Mouse (Mus musculus) embryonic stem cell, embryonic (primary cell): ENCODE results near the gene Arid1a.

Experiments
- CTCF ChIA-PET, 4 experiments: fragments of 300-600 bp in 2 of 4; fragments of 350-600 bp in 2 of 4; sonication (Branson Sonifier 250); formaldehyde crosslinking; loops; one replicate each; lab custom pipeline; 2022; ENCODE audit warnings: inconsistent platforms in 2 of 4; lab: Charles Lee
- POLR2A ChIA-PET, 4 experiments: fragments of 300-600 bp in 2 of 4; fragments of 350-600 bp in 2 of 4; sonication (Branson Sonifier 250); formaldehyde crosslinking; loops; one replicate each; lab custom pipeline; 2022; ENCODE audit warnings: antibody characterized with exemption in 4 of 4, inconsistent platforms in 1 of 4; lab: Charles Lee

The Arid1a gene

GRCm38 (mm10) chr4:133656294-133656693, 100.3 kb downstream of the Arid1a start:
- ChIA-PET POLR2A (interaction anchor here (0.5 to 9.0 kb wide), 52 partner anchors 8 to 244 kb away, joined by 3 to 171 read pairs (median 3); partner anchors contain the start of genes Pigv (in 2 of the 4) and Gpatch3 (in 1 of the 4)), CTCF (interaction anchor here (0.5 to 2.5 kb wide), 26 partner anchors 11 to 539 kb away, joined by 3 to 11 read pairs (median 4); partner anchors contain the start of genes Pigv (in 2 of the 4), Gpatch3 (in 1 of the 4) and Gpn2 (in 1 of the 4))

- POLR2A ChIA-PET: interaction anchor here in 2 of 4 experiments (0.6 to 1.2 kb wide), 2 partner anchors 40 to 179 kb away, joined by 3 read pairs; no protein-coding TSS in a partner anchor
- CTCF ChIA-PET: interaction anchor here in 3 of 4 experiments (0.5 to 1.6 kb wide), 3 partner anchors 31 to 823 kb away, joined by 3 to 12 read pairs (median 4); no protein-coding TSS in a partner anchor
Observed at GRCm38 (mm10) chr4:133654070-133654469, 102.5 kb downstream of the Arid1a start.

DNA sequence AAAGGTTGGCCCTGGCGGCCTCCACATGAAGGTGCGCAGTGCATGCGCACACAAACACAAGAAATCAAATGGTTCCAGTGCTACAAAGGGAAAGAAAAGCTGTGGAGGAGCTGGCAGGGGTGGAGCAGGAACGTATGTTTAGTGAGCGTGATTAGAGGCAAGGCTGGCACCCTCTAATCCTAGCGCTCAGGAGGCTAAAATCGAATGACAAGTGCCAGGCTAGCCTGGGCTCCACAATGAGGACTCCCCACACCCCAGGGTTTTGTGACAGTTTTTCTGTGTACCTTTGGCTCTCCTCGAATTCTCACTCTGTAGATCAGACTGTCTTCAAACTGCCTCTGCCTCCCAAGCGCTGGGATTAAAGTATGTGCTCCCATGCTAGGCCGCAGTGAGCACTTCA, 103.8 kb downstream of the Arid1a start:
- ChIA-PET POLR2A (interaction anchor here in 3 of 4 experiments (0.7 kb wide), 3 partner anchors 8 to 245 kb away, joined by 3 read pairs; no protein-coding TSS in a partner anchor), CTCF (interaction anchor here in 2 of 4 experiments (0.6 to 0.7 kb wide), 3 partner anchors 19 to 1889 kb away, joined by 3 to 5 read pairs (median 4); no protein-coding TSS in a partner anchor)

DNA sequence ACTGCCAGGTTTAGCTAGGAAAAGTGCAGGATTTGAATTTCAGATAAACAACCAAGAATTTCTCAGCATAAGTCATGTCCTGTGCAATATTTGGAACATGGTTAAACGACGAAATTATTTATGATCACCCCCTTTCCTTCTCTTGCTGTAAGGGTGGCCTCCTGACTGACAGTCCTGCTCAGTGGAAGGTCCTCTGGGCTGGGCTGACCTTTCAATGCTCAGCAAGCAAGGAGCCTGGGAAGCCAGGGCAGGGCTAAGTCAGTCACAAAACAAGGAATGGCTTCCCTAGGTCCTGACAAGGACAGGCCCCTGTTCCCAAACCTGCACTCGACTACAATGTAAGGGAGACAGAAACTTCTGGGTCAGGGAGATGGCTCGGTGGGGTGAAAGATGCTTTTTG, 104.6 kb downstream of the Arid1a start:
- ChIA-PET POLR2A (interaction anchor here (0.6 to 2.2 kb wide), 13 partner anchors 8 to 179 kb away, joined by 3 to 7 read pairs (median 4); no protein-coding TSS in a partner anchor), CTCF (interaction anchor here (0.6 to 3.1 kb wide), 13 partner anchors 8 to 186 kb away, joined by 3 to 10 read pairs (median 4); no protein-coding TSS in a partner anchor)

DNA sequence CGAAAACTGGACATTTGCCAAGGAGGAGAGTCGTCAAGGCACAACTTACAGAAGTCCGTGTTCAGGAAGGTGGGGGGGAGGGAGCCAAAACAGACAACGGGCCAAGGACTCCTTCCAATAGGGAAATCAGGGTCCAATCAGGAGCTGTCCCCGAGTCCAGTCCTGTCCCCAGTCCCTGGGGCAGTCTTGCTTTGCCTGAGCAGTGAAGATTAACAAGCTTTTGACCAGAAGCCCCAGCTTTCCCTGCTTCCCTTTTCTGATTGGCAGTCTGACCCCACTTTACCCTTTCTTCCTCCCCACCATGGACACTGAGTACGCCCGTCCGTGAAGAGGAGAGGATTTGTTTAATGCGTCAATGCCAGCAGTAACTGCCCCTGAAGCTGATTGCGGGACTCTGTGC, 105.1 kb downstream of the Arid1a start:
- CTCF ChIA-PET: interaction anchor here (0.6 to 3.1 kb wide), 22 partner anchors 9 to 187 kb away, joined by 3 to 14 read pairs (median 4); no protein-coding TSS in a partner anchor
- POLR2A ChIA-PET: interaction anchor here (0.6 to 2.2 kb wide), 18 partner anchors 9 to 179 kb away, joined by 3 to 7 read pairs (median 4); no protein-coding TSS in a partner anchor

- POLR2A ChIA-PET: interaction anchor here in 3 of 4 experiments (0.5 to 2.4 kb wide), 27 partner anchors 10 to 302 kb away, joined by 3 to 8 read pairs (median 4); no protein-coding TSS in a partner anchor
- CTCF ChIA-PET: interaction anchor here (0.6 to 3.1 kb wide), 79 partner anchors 10 to 1638 kb away, joined by 3 to 19 read pairs (median 5); partner anchors contain the start of genes Pigv (in 2 of the 4), Gpatch3 (in 1 of the 4), Nudc (in 1 of the 4) and Sfn (in 1 of the 4)
Observed at GRCm38 (mm10) chr4:133649989-133650699, 106.4 kb downstream of the Arid1a start, which contains the start of gene Zdhhc18. Gene Zdhhc18 (minus strand): TSS chr4:133650154.

- ChIA-PET CTCF (interaction anchor here (0.6 to 3.1 kb wide), 63 partner anchors 10 to 261 kb away, joined by 3 to 19 read pairs (median 5); partner anchors contain the start of genes Pigv (in 2 of the 4), Gpatch3 (in 1 of the 4), Nudc (in 1 of the 4) and Sfn (in 1 of the 4)), POLR2A (interaction anchor here in 3 of 4 experiments (0.5 to 2.4 kb wide), 22 partner anchors 10 to 302 kb away, joined by 3 to 8 read pairs (median 4); no protein-coding TSS in a partner anchor)
Observed at GRCm38 (mm10) chr4:133649464-133649863, 107.1 kb downstream of the Arid1a start.

DNA sequence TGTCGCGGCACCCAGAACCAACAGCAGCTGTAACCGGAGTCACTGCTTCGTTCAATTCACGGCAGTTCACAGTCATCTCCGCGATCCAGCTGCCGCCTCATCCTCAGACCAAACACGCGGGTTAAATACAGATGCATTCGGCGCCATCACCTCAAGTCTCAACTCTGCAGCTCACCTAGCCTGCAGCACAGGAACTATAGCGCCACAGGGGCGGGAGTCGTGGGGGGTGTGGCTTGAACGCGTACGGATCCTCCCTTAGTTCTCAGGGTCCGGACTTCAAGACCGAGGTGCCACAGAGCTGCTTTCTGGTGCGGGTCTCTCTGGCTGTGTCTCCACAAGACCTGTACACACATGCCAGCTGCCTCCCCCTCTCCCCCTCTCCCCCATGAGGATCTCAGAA, 110.9 kb downstream of the Arid1a start:
- CTCF ChIA-PET: interaction anchor here in 3 of 4 experiments (0.6 to 2.0 kb wide), 23 partner anchors 10 to 193 kb away, joined by 3 to 7 read pairs (median 4); partner anchors contain the start of genes Sfn (in 2 of the 3) and Pigv (in 1 of the 3)
- POLR2A ChIA-PET: interaction anchor here (0.6 to 3.7 kb wide), 24 partner anchors 11 to 254 kb away, joined by 3 to 21 read pairs (median 4); partner anchors contain the start of genes Arid1a (in 1 of the 4), Gpatch3 (in 1 of the 4), Pigv (in 1 of the 4) and Tent5b (in 1 of the 4)

GRCm38 (mm10) chr4:133645195-133645594, 111.4 kb downstream of the Arid1a start:
- POLR2A ChIA-PET: interaction anchor here (0.6 to 3.7 kb wide), 24 partner anchors 11 to 286 kb away, joined by 3 to 21 read pairs (median 3); partner anchors contain the start of genes Arid1a (in 1 of the 4), Pigv (in 1 of the 4) and Tent5b (in 1 of the 4)
- CTCF ChIA-PET: interaction anchor here in 3 of 4 experiments (0.6 to 2.0 kb wide), 24 partner anchors 10 to 193 kb away, joined by 3 to 7 read pairs (median 4); partner anchors contain the start of genes Sfn (in 2 of the 3) and Pigv (in 1 of the 3)

DNA sequence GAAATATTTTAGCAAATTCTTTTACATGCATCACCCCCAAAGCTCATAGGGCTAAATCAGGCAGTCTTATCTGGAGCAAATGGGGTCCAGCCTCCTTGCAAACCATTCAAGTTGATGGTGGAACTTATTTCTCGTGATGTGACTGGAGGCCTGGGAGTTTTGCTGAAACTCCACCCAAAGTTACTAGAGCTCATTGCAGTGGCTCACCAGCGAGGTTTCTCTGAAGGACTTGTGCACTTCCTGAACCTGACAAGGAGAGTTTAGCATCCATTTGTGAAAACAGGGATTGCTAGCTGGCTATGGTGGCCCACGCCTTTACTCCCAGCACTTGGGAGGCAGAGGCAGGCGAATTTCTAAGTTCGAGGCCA, 122.5 kb downstream of the Arid1a start:
- ChIA-PET CTCF (interaction anchor here in 3 of 4 experiments (0.6 to 1.9 kb wide), 23 partner anchors 9 to 230 kb away, joined by 3 to 13 read pairs (median 4); partner anchors contain the start of gene Zdhhc18 (in 3 of the 3)), POLR2A (interaction anchor here in 3 of 4 experiments (0.6 to 3.4 kb wide), 59 partner anchors 8 to 553 kb away, joined by 3 to 36 read pairs (median 4); partner anchors contain the start of genes Zdhhc18 (in 2 of the 3), Cep85 (in 1 of the 3), Gpatch3 (in 1 of the 3) and Gpn2 (in 1 of the 3))

DNA sequence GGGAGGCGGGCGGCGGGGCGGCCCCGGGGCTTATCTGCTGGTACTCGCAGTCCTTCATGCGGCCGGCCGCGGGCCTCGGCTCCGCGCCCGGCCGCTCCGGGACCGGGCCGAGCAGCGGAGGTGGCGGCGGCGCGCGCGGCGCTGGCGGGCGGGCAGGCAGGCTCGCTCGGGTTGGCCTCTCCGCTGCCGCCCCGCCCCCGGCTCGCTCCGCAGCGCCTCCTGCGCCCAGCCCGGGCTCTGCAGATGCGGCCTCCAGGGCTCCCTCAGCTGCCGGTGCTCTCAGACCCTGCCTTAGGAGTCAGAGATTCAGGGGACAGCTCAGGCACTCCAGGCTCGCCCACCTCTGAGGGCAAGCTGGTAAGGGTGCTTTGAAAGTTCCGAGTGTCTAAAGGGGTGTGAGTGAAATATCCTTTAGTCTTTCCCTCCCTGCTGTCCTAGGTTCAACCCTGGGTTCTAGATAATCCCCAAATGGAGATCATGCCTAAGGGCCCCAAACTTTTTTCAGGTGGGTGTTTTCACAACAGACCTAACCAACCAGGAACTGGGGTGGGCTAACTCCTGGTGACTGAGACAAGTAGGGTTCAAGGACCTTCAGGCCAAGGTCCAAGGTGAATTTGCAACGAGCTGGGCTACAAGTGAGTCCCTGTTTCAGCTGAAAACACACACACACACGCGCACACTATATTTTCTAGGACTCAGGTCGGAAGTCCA, 123.1 kb downstream of the Arid1a start:
- CTCF ChIA-PET: interaction anchor here in 3 of 4 experiments (0.5 to 1.9 kb wide), 26 partner anchors 8 to 231 kb away, joined by 3 to 13 read pairs (median 4); partner anchors contain the start of gene Zdhhc18 (in 3 of the 3)
- POLR2A ChIA-PET: interaction anchor here in 3 of 4 experiments (0.6 to 3.4 kb wide), 58 partner anchors 8 to 553 kb away, joined by 3 to 36 read pairs (median 4); partner anchors contain the start of genes Zdhhc18 (in 2 of the 3), Cep85 (in 1 of the 3), Gpatch3 (in 1 of the 3) and Gpn2 (in 1 of the 3)

GRCm38 (mm10) chr4:133632483-133633327, 123.9 kb downstream of the Arid1a start:
- ChIA-PET CTCF (interaction anchor here (0.5 to 1.9 kb wide), 28 partner anchors 8 to 232 kb away, joined by 3 to 13 read pairs (median 5); partner anchors contain the start of genes Zdhhc18 (in 2 of the 4) and Gpn2 (in 1 of the 4)), POLR2A (interaction anchor here in 3 of 4 experiments (0.6 to 3.4 kb wide), 50 partner anchors 8 to 554 kb away, joined by 3 to 36 read pairs (median 4); partner anchors contain the start of genes Zdhhc18 (in 2 of the 3), Cep85 (in 1 of the 3), Gpatch3 (in 1 of the 3) and Gpn2 (in 1 of the 3))

DNA sequence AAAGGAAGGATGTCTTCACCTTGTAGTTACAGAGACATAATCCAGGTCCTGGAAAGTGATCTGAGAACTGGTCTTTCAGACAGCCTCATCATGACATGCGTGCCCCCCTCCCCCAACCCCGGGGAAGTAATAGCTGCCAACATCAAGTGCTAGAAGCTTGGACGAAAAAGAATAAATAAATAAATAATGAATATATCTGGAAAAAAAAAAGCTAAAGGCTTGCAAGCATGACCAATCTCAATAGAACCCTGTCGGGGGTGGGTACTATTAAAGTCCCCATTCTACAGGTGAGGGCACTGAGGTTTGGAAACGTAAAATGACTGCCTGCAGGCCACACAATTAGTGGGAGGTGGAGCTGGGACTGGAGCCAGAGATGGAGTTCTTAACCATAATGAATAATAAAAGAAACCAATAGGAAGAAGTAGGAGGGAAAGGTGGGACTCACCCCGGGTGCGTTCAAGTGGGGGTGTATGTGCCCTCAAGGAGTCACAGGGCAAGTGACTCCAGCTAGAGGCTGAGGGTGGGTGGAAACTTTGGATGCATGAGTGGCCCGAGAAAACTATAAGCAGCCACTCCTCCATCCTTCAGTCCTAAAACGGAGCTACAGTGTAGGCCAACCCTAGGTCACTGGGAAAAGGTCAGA, 124.7 kb downstream of the Arid1a start:
- ChIA-PET CTCF (interaction anchor here (0.5 to 1.3 kb wide), 15 partner anchors 10 to 684 kb away, joined by 3 to 6 read pairs (median 4); partner anchors contain the start of gene Zdhhc18 (in 3 of the 4)), POLR2A (interaction anchor here in 3 of 4 experiments (0.8 to 3.4 kb wide), 26 partner anchors 8 to 279 kb away, joined by 3 to 36 read pairs (median 4); partner anchors contain the start of genes Gpatch3 (in 1 of the 3), Nudc (in 1 of the 3), Trnp1 (in 1 of the 3) and Zdhhc18 (in 1 of the 3))

DNA sequence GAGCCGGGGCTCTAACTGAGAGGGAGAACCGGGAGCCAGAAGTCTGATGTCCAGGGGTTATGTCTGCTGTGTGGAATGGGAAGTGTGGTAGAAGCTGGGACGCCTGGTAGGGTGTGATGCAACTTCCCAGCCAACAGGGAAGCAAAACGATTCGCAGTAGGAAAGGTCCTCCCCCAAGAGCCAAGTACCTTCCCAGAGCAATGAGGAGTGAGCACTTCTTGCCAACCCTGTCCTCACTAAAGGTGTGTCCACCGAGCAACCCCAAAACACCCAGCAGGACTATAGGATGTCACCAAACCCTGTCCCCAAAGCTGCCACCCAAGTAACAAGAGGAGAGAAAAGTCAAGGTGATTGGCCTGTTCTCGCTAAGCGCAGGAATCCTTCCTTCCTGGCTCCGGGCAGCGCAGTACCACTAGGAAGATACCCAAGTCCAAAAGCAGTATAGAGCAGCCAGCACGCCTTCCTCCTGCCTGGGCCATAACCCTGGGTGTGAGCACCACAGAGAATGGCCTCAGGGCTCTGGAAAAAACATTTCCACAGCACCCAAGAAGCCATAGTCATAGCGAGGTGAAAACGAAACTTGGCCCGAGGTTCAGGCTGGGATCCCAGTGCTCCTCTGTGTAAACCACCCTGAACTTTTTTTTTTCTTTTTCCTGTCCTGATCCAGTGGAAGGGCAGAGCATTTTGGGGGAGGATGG, 125.3 kb downstream of the Arid1a start:
- POLR2A ChIA-PET: interaction anchor here in 3 of 4 experiments (0.8 to 3.4 kb wide), 20 partner anchors 7 to 209 kb away, joined by 3 to 36 read pairs (median 4); partner anchors contain the start of genes Gpatch3 (in 1 of the 3), Nudc (in 1 of the 3), Trnp1 (in 1 of the 3) and Zdhhc18 (in 1 of the 3)

More for the DNA sequence above, 125.3 kb downstream of the Arid1a start:
- CTCF ChIA-PET: interaction anchor here (0.6 to 1.3 kb wide), 9 partner anchors 17 to 685 kb away, joined by 3 to 6 read pairs (median 4); partner anchors contain the start of gene Zdhhc18 (in 3 of the 4)
